Mouse (Mus musculus) urinary bladder, postnatal 4 days (tissue): Measurements from ENCODE around the gene 9130213A22Rik.

Source experiments
- DNase-seq, 2 experiments: peaks; one replicate each; pipeline ENCODE4 v3.0.0; 2021 to 2022; ENCODE audit warnings: low spot score in 2 of 2

9130213A22Rik gene

GRCm38 (mm10) chr11:69074776-69075069, 47.7 kb downstream of the 9130213A22Rik start:
- no peak for DNase-seq

- no peak for DNase-seq
Measured at GRCm38 (mm10) chr11:69073951-69074775, 48.2 kb downstream of the 9130213A22Rik start.

- peak in 1 of 2 experiments; percentile 67 for DNase-seq
Measured at GRCm38 (mm10) chr11:69073065-69073888, 49.1 kb downstream of the 9130213A22Rik start.

DNA sequence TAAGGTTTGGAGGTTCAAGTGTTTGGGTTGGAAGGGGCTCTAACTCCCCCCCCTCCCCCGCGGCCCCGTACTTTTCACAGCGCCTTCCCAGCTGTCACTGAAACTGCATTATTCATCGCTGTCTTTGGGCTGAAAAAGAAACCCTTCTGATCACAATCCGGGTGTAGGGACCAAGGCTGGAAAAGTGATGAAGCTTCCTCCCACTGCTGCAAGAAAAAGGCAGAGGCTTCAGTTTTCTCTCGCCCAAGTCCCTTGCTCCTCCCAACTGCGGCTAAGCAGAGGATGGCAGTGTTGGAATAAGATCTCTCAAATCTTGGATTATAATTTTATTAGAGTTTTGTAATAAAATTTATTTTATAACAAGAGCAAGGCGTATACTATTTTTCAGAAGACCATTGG, 49.7 kb downstream of the 9130213A22Rik start:
- no peak for DNase-seq

GRCm38 (mm10) chr11:69072234-69072633, 50.2 kb downstream of the 9130213A22Rik start:
- no peak for DNase-seq

DNA sequence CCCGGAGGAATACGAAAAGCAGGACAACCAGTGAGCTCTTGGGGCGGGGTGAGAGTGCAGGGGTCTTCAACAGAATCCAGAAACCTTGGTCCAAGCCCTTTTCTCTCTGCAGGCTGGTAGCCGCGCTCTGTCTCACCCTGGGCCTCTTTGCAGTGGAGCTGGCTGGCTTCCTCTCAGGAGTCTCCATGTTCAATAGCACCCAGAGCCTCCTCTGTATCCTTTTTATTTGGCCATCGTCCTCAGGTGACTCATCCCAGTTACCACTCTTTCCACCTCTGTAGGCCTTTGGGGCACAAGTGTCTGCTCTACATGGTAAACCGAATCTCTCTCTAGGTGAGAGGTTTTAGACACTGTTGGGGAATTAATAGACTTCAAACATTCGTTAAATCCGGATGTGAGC, 51.1 kb downstream of the 9130213A22Rik start:
- no peak for DNase-seq

- DNase-seq, result peak; percentile 90 to 94
Measured at GRCm38 (mm10) chr11:69070590-69071222, 51.7 kb downstream of the 9130213A22Rik start, which contains the start of gene Tmem107. TSS of gene Tmem107 (plus strand) at chr11:69070806.

GRCm38 (mm10) chr11:69070093-69070492, 52.3 kb downstream of the 9130213A22Rik start:
- no peak for DNase-seq
